Mouse (Mus musculus): ENCODE results near the gene Rps12-ps3.

DNA sequence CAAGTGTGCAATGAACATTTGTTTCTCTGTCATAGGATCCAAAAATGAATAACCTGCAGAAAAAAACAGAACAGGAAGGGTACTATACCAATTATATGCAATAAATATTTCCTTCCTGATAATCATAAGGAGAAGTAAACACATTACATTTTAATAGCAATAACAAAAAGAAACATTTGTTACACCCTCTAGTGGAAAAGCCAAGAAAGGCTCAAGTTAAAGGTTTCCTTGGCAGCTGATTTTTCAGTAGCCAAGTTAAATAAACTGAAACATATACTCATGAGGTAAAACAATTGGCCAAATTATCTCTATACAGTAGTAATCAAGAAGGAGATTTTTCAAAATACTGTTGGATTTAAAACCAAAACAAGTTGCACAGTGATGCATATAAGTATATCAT, 6.8 kb upstream of the Rps12-ps3 start:
- TF ChIP-seq CTCF (IDR thresholded peaks at IDR 0.05; ENCODE audit: insufficient read depth, low read length) (no peak), POLR2A (IDR thresholded peaks at IDR 0.05; ENCODE audit: borderline replicate concordance, extremely low read depth, low read depth, low read length) (no peak)

Data from lung, adult 2 months (tissue).